Mouse (Mus musculus): ENCODE data around the gene Tbx5. TPM values are rescaled to one million over a fixed set of nuclear protein-coding genes. Genes with fewer than 3 reads are reported as not detected.
A peak's percentile ranks its signal among the peaks of the same experiment; 100 is the strongest.
"Not testable (repeated sequence)": the region's sequence is repeated elsewhere in the genome, so short reads cannot be mapped to it uniquely, and the experiment has no call there.

The Tbx5 gene
- total and polyA plus RNA-seq, 2 experiments from 2014 or later, result 0.04 TPM; not detected in 1

GRCm38 (mm10) chr5:119891960-119892359 is 59.5 kb downstream of the Tbx5 start:
- H3K9me3 ChIP-seq (ENCODE audit: low read length), result no peaks in the 10 kb centered on the region
- ATAC-seq (no peak), DNase-seq (ENCODE audit: low spot score) (no peak)
- H3K27ac ChIP-seq, result no peak overlapping the region
- no peaks in the 10 kb centered on the region for H3K4me1 ChIP-seq (ENCODE audit: insufficient read depth, low read length)
- H3K4me2 ChIP-seq (ENCODE audit: low read depth, low read length), result no peak overlapping the region
- WGBS, result 59% methylated on average over 5 of the region's 5 CpGs
- TF ChIP-seq CTCF (IDR thresholded peaks at IDR 0.05; ENCODE audit: low read depth), result no peak
- H3K36me3 ChIP-seq (ENCODE audit: insufficient read depth, low read length), result no peaks in the 10 kb centered on the region
- H3K27me3 ChIP-seq (ENCODE audit: insufficient read depth, low read length), result no peaks in the 10 kb centered on the region
- no peak overlapping the region for H3K9ac ChIP-seq (replicated peaks; ENCODE audit: low read length)
- no peak overlapping the region for H3K4me3 ChIP-seq (ENCODE audit: low read length)

GRCm38 (mm10) chr5:119893060-119893459 is 60.6 kb downstream of the Tbx5 start:
- Histone ChIP-seq H3K9me3 (ENCODE audit: low read length) (no peaks in the 10 kb centered on the region), H3K4me3 (ENCODE audit: low read length) (no peak overlapping the region), H3K4me1 (ENCODE audit: insufficient read depth, low read length) (no peaks in the 10 kb centered on the region), H3K36me3 (ENCODE audit: insufficient read depth, low read length) (no peaks in the 10 kb centered on the region), H3K9ac (replicated peaks; ENCODE audit: low read length) (no peak overlapping the region), H3K27ac (no peak overlapping the region), H3K4me2 (ENCODE audit: low read depth, low read length) (no peak overlapping the region), H3K27me3 (ENCODE audit: insufficient read depth, low read length) (no peaks in the 10 kb centered on the region)
- no peak for TF ChIP-seq CTCF (IDR thresholded peaks at IDR 0.05; ENCODE audit: low read depth)
- 73% methylated on average over 3 of the region's 3 CpGs for WGBS
- DNase-seq (ENCODE audit: low spot score) (no peak), ATAC-seq (no peak)

GRCm38 (mm10) chr5:119896605-119897004 is 64.1 kb downstream of the Tbx5 start:
- Histone ChIP-seq H3K27ac (no peak overlapping the region), H3K4me1 (ENCODE audit: insufficient read depth, low read length) (no peaks in the 10 kb centered on the region), H3K36me3 (ENCODE audit: insufficient read depth, low read length) (no peaks in the 10 kb centered on the region), H3K27me3 (ENCODE audit: insufficient read depth, low read length) (no peaks in the 10 kb centered on the region), H3K9me3 (ENCODE audit: low read length) (no peaks in the 10 kb centered on the region), H3K4me3 (ENCODE audit: low read length) (no peak overlapping the region), H3K4me2 (ENCODE audit: low read depth, low read length) (no peak overlapping the region), H3K9ac (replicated peaks; ENCODE audit: low read length) (no peak overlapping the region)
- DNase-seq (ENCODE audit: low spot score) (no peak), ATAC-seq (no peak)
- TF ChIP-seq CTCF (IDR thresholded peaks at IDR 0.05; ENCODE audit: low read depth), result no peak
- 77% methylated on average over 3 of the region's 3 CpGs for WGBS

GRCm38 (mm10) chr5:119916551-119917171 is 84.2 kb downstream of the Tbx5 start:
- 47% methylated on average over 12 of the region's 12 CpGs for WGBS
- peak; percentile 86 for DNase-seq (ENCODE audit: low spot score)
- no peaks in the 10 kb centered on the region for H3K9me3 ChIP-seq (ENCODE audit: low read length)
- peak overlapping the region; percentile 5; the same call in 1 of the 2 replicates for H3K27ac ChIP-seq
- H3K4me2 ChIP-seq (ENCODE audit: low read depth, low read length), result no peak overlapping the region
- H3K9ac ChIP-seq (replicated peaks; ENCODE audit: low read length), result no peak overlapping the region
- H3K36me3 ChIP-seq (ENCODE audit: insufficient read depth, low read length), result no peaks in the 10 kb centered on the region
- no peaks in the 10 kb centered on the region for H3K4me1 ChIP-seq (ENCODE audit: insufficient read depth, low read length)
- H3K27me3 ChIP-seq (ENCODE audit: insufficient read depth, low read length), result no peaks in the 10 kb centered on the region
- peak; percentile 93 for ATAC-seq
- no peak overlapping the region for H3K4me3 ChIP-seq (ENCODE audit: low read length)
- no peak for TF ChIP-seq CTCF (IDR thresholded peaks at IDR 0.05; ENCODE audit: low read depth)

- not testable (repeated sequence) for H3K36me3 ChIP-seq (ENCODE audit: insufficient read depth, low read length); H3K4me1 ChIP-seq (ENCODE audit: insufficient read depth, low read length); H3K4me3 ChIP-seq (ENCODE audit: low read length); H3K9ac ChIP-seq (replicated peaks; ENCODE audit: low read length); H3K4me2 ChIP-seq (ENCODE audit: low read depth, low read length); H3K27me3 ChIP-seq (ENCODE audit: insufficient read depth, low read length); H3K9me3 ChIP-seq (ENCODE audit: low read length); DNase-seq (ENCODE audit: low spot score); H3K27ac ChIP-seq; ATAC-seq
- 95% methylated on average over 1 of the region's 1 CpGs for WGBS
Observed at GRCm38 (mm10) chr5:119918381-119918780, 85.9 kb downstream of the Tbx5 start.

- Histone ChIP-seq H3K27me3 (ENCODE audit: insufficient read depth, low read length) (no peaks in the 10 kb centered on the region), H3K4me3 (ENCODE audit: low read length) (no peak overlapping the region), H3K36me3 (ENCODE audit: insufficient read depth, low read length) (no peaks in the 10 kb centered on the region), H3K4me2 (ENCODE audit: low read depth, low read length) (no peak overlapping the region), H3K9ac (replicated peaks; ENCODE audit: low read length) (no peak overlapping the region), H3K9me3 (ENCODE audit: low read length) (no peaks in the 10 kb centered on the region), H3K27ac (no peak overlapping the region), H3K4me1 (ENCODE audit: insufficient read depth, low read length) (no peaks in the 10 kb centered on the region)
- no peak for DNase-seq (ENCODE audit: low spot score)
- WGBS, result 49% methylated on average over 10 of the region's 10 CpGs
- no peak for TF ChIP-seq CTCF (IDR thresholded peaks at IDR 0.05; ENCODE audit: low read depth)
- ATAC-seq, result no peak
Observed at GRCm38 (mm10) chr5:119920941-119921340, 88.5 kb downstream of the Tbx5 start.

- H3K9me3 ChIP-seq (ENCODE audit: low read length), result no peaks in the 10 kb centered on the region
Observed at GRCm38 (mm10) chr5:119922229-119922628, 89.8 kb downstream of the Tbx5 start.

More at GRCm38 (mm10) chr5:119922229-119922628, 89.8 kb downstream of the Tbx5 start:
- ATAC-seq (no peak), DNase-seq (ENCODE audit: low spot score) (peak; percentile 8)
- H3K36me3 ChIP-seq (ENCODE audit: insufficient read depth, low read length), result no peaks in the 10 kb centered on the region
- H3K27ac ChIP-seq, result no peak overlapping the region
- no peak for TF ChIP-seq CTCF (IDR thresholded peaks at IDR 0.05; ENCODE audit: low read depth)
- H3K4me2 ChIP-seq (ENCODE audit: low read depth, low read length), result no peak overlapping the region
- no peaks in the 10 kb centered on the region for H3K27me3 ChIP-seq (ENCODE audit: insufficient read depth, low read length)
- WGBS, result 50% methylated on average over 11 of the region's 11 CpGs
- no peak overlapping the region for H3K9ac ChIP-seq (replicated peaks; ENCODE audit: low read length)
- H3K4me3 ChIP-seq (ENCODE audit: low read length), result no peak overlapping the region
- no peaks in the 10 kb centered on the region for H3K4me1 ChIP-seq (ENCODE audit: insufficient read depth, low read length)

Other genes with a start within 250 kb of the Tbx5 start
- 1.3 and 6.7 TPM in 2 replicates for gene Tbx3, start 162.0 kb upstream of the Tbx5 start, total RNA-seq (2014; rRNA removed)
- gene Tbx3, start 162.0 kb upstream of the Tbx5 start, polyA plus RNA-seq (2015; fragmentation: Nextera tagmentation; extraction: Ambion mirVana), result 2.4 and 2.9 TPM in 2 replicates

All from hindbrain, postnatal 0 days (tissue).